Mouse (Mus musculus): ENCODE data around the gene Gm49361. TPM values are rescaled to one million over a fixed set of nuclear protein-coding genes. Genes with fewer than 3 reads are reported as not detected.
A peak's percentile ranks its signal among the peaks of the same experiment; 100 is the strongest.

Gm49361 gene
- polyA plus RNA-seq, 1 experiment from 2014 or later, result not detected

DNA sequence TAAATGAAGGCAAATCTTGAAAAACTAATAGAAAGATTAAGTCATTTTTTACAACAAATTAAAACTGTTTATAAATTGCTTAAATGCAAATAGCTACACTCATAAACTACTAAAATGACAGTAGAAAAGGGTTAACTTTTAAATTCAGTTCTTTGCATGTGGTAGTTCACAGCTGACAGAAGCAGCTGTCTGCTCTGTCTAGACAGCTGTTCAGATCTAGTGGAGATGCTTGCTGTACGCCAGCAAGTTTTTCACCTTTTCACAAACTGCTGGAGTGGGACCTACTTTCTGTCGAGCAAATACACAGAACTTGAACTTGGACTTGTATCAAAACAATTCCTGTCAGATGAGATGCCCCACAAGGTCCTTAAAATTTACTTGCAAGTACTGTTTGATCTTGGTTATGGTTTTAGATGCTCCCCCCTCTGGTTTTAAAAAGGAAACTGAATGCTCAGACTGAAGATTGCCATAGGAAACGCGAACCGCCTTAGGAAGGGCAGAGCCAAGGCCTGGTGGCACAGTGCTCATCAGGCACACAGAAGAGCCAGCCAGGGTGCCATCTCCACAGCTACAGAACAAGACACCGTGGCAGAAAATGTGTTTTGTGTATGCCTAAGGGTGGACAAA lies 129.5 kb downstream of the Gm49361 start:
- no peaks in the 10 kb centered on the region for H3K9me3 ChIP-seq (ENCODE audit: low read length)
- no peak overlapping the region for H3K4me3 ChIP-seq (ENCODE audit: low read length)
- H3K9ac ChIP-seq (replicated peaks; ENCODE audit: low read length), result no peak overlapping the region
- H3K27me3 ChIP-seq (ENCODE audit: insufficient read depth, low read length), result no peaks in the 10 kb centered on the region
- ATAC-seq (ENCODE audit: low FRiP score, low TSS enrichment), result no peak
- H3K27ac ChIP-seq (ENCODE audit: low read length), result no peak overlapping the region
- H3K36me3 ChIP-seq (ENCODE audit: insufficient read depth, low read length), result peaks cover 3% of the 10 kb centered on the region; the same call in 1 of the 2 replicates
- H3K4me1 ChIP-seq (ENCODE audit: insufficient read depth, low read length), result no peaks in the 10 kb centered on the region
- no peak overlapping the region for H3K4me2 ChIP-seq (replicated peaks; ENCODE audit: low read depth, low read length)
- 77% methylated on average over 6 of the region's 6 CpGs for WGBS

DNA sequence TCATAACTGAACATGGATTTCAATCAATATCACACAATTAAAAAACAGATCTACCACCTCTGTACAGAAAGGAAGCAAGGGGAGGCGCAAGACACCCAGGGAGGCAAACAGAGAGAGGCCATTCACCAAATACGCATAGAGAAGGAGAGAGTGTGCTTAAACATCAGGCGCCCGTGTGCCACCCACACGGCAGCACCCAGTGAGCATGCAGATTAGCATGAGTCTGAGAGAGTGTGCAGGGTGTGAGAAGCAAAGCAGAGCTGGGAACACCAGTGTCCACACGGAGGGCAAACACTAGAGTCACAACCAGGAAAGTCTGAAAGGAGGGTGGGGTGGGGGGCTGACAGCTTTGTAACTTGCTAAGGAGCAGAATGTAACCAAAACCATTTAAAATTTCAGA lies 130.1 kb downstream of the Gm49361 start:
- no peaks in the 10 kb centered on the region for H3K4me1 ChIP-seq (ENCODE audit: insufficient read depth, low read length)
- no peaks in the 10 kb centered on the region for H3K27me3 ChIP-seq (ENCODE audit: insufficient read depth, low read length)
- H3K9ac ChIP-seq (replicated peaks; ENCODE audit: low read length), result no peak overlapping the region
- H3K27ac ChIP-seq (ENCODE audit: low read length), result no peak overlapping the region
- no peak for ATAC-seq (ENCODE audit: low FRiP score, low TSS enrichment)
- H3K9me3 ChIP-seq (ENCODE audit: low read length), result no peaks in the 10 kb centered on the region
- 96% methylated on average over 6 of the region's 6 CpGs for WGBS
- peaks cover 3% of the 10 kb centered on the region; the same call in 1 of the 2 replicates for H3K36me3 ChIP-seq (ENCODE audit: insufficient read depth, low read length)
- H3K4me3 ChIP-seq (ENCODE audit: low read length), result no peak overlapping the region
- H3K4me2 ChIP-seq (replicated peaks; ENCODE audit: low read depth, low read length), result no peak overlapping the region

DNA sequence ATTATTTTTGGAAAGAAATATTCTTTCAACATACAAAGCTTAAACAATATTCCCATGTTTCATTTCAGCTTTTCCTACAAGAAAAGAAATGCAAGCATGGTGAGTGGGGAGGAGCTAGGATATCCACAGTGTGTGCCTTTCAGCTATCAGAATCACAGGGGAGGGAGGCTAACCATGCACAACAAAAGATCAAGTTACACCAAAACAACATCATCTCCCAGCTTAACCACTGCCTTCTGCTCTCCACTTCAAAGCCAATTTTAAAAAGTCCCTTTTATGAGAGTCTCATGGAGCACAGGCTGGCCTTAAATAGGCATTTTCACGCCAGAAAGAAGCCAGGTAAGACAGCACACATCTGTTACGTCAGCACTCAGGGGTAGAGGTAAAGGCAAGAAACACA lies 134.9 kb downstream of the Gm49361 start:
- ATAC-seq (ENCODE audit: low FRiP score, low TSS enrichment), result 0 out of 2 replicates have a peak, but pooled peaks have one; percentile 65
- WGBS, result 17% methylated on average over 2 of the region's 2 CpGs
- Histone ChIP-seq H3K9me3 (ENCODE audit: low read length) (no peaks in the 10 kb centered on the region), H3K27me3 (ENCODE audit: insufficient read depth, low read length) (no peaks in the 10 kb centered on the region), H3K36me3 (ENCODE audit: insufficient read depth, low read length) (0 out of 2 replicates have a peak, but pooled peaks cover 3% of the 10 kb centered on the region), H3K27ac (ENCODE audit: low read length) (peak overlapping the region; percentile 48; the same call in 1 of the 2 replicates), H3K9ac (replicated peaks; ENCODE audit: low read length) (no peak overlapping the region), H3K4me2 (replicated peaks; ENCODE audit: low read depth, low read length) (no peak overlapping the region), H3K4me3 (ENCODE audit: low read length) (no peak overlapping the region), H3K4me1 (ENCODE audit: insufficient read depth, low read length) (peaks cover 10% of the 10 kb centered on the region)

DNA sequence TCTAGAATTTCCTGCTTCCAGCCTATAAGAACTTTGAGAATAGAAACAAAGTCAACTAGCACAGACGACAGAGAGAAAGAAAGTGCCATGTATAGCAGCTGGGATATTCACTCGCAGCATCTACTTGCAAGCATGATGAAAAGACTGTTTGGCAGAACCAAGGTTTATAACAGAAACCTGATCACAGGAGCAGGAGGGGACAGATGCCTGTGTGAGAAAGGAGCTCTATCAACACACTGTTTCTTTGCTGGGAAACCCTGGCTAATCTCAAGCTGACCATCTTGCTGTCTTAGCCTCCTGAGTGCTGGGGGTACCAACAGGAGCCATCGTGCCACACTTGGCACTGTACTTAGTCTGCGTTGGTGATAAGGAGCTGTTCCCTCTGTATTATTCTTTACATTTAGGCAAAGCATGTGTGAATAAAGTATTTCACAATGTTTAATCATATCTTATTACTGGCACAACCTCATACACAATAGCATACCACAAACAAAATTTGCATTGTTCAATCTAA lies 136.0 kb downstream of the Gm49361 start:
- Histone ChIP-seq H3K27me3 (ENCODE audit: insufficient read depth, low read length) (no peaks in the 10 kb centered on the region), H3K27ac (ENCODE audit: low read length) (no peak overlapping the region), H3K36me3 (ENCODE audit: insufficient read depth, low read length) (0 out of 2 replicates have a peak, but pooled peaks cover 3% of the 10 kb centered on the region), H3K9ac (replicated peaks; ENCODE audit: low read length) (no peak overlapping the region), H3K4me1 (ENCODE audit: insufficient read depth, low read length) (peaks cover 10% of the 10 kb centered on the region), H3K4me3 (ENCODE audit: low read length) (no peak overlapping the region), H3K9me3 (ENCODE audit: low read length) (no peaks in the 10 kb centered on the region), H3K4me2 (replicated peaks; ENCODE audit: low read depth, low read length) (no peak overlapping the region)
- 71% methylated on average over 4 of the region's 4 CpGs for WGBS
- ATAC-seq (ENCODE audit: low FRiP score, low TSS enrichment), result no peak

DNA sequence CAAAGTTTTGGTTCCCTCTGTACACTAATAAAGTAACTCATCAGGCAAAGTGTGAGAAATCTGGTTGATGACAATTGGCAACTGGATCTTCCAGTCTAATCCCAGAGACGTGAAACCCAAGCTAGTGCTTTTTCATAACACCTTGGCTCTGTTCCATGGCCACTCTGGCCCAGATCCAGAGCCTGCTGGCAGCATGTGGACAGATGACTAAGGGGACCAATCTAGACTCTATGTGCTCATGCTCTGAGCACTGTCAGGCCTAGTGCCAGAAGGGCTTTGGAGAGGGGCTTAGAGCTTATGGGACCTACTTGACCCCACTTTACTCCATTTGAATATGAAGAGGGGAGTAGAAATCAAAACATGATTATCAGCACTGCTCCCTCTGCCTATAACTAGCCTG lies 138.4 kb downstream of the Gm49361 start:
- peaks cover 15% of the 10 kb centered on the region for H3K36me3 ChIP-seq (ENCODE audit: insufficient read depth, low read length)
- H3K27ac ChIP-seq (ENCODE audit: low read length), result no peak overlapping the region
- no peaks in the 10 kb centered on the region for H3K27me3 ChIP-seq (ENCODE audit: insufficient read depth, low read length)
- H3K4me2 ChIP-seq (replicated peaks; ENCODE audit: low read depth, low read length), result no peak overlapping the region
- WGBS, result 9% methylated on average over 1 of the region's 1 CpGs
- H3K4me3 ChIP-seq (ENCODE audit: low read length), result no peak overlapping the region
- peaks cover 10% of the 10 kb centered on the region for H3K4me1 ChIP-seq (ENCODE audit: insufficient read depth, low read length)
- ATAC-seq (ENCODE audit: low FRiP score, low TSS enrichment), result peak; percentile 61; the same call in 1 of the 2 replicates
- no peak overlapping the region for H3K9ac ChIP-seq (replicated peaks; ENCODE audit: low read length)
- no peaks in the 10 kb centered on the region for H3K9me3 ChIP-seq (ENCODE audit: low read length)

DNA sequence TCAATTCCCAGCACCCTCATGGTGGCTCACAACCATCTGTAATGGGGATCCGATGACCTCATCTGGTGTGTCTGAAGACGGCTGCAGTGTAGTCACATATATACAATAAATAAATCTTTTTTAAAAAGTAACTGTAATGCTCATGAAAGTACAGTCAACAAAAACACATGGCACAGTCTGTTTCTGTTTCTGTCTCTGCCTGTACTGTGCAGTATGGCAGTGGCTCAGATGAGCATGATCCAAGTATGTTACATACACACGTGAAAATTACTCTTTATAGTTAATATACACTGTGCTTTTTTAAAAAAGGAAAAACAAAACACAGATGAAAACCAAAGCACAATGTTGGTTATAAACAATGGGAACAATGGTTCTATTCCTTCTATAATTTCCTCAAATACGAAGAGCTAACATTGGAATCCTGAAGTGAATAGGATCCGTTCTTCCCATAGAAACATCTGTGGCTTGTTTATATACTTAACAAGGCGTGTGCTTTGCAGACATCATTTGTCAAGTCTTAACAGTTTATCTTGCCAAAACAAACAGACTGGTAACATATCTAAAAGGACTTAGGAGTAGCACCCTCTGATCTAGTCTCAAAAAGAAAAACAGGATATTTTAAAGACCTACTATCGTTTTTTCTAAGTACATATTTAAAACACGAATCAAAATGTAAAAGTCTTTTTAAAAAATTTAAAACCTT lies 139.1 kb downstream of the Gm49361 start:
- no peak overlapping the region for H3K27ac ChIP-seq (ENCODE audit: low read length)
- no peak for ATAC-seq (ENCODE audit: low FRiP score, low TSS enrichment)
- 53% methylated on average over 8 of the region's 8 CpGs for WGBS

DNA sequence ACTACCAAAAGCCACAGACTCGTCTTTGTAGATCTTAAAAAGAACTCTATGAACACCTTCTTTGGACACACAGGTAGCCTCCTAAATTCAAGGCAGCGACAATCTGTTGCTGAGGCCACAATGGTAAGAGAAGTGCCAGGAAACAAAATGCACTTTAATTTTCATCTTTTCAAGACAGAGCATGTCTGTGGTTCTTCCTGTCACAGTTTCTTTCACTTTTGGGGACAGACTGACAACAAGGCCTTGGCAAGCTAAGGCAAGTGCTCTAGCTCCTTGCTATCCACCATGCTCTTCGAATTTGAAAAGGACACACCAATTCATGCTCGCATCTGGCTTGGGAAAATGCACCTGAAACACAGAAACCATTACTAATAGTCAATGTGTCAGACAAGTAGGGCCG lies 152.6 kb downstream of the Gm49361 start:
- Histone ChIP-seq H3K4me1 (ENCODE audit: insufficient read depth, low read length) (no peaks in the 10 kb centered on the region), H3K36me3 (ENCODE audit: insufficient read depth, low read length) (peaks cover 61% of the 10 kb centered on the region), H3K27me3 (ENCODE audit: insufficient read depth, low read length) (no peaks in the 10 kb centered on the region), H3K9me3 (ENCODE audit: low read length) (no peaks in the 10 kb centered on the region), H3K27ac (ENCODE audit: low read length) (no peak overlapping the region), H3K4me2 (replicated peaks; ENCODE audit: low read depth, low read length) (no peak overlapping the region), H3K4me3 (ENCODE audit: low read length) (no peak overlapping the region), H3K9ac (replicated peaks; ENCODE audit: low read length) (no peak overlapping the region)
- no peak for ATAC-seq (ENCODE audit: low FRiP score, low TSS enrichment)
- 92% methylated on average over 5 of the region's 5 CpGs for WGBS

More for the DNA sequence above, 139.1 kb downstream of the Gm49361 start:
- H3K4me3 ChIP-seq (ENCODE audit: low read length), result no peak overlapping the region
- H3K27me3 ChIP-seq (ENCODE audit: insufficient read depth, low read length), result no peaks in the 10 kb centered on the region
- no peaks in the 10 kb centered on the region for H3K9me3 ChIP-seq (ENCODE audit: low read length)
- H3K4me1 ChIP-seq (ENCODE audit: insufficient read depth, low read length), result peaks cover 10% of the 10 kb centered on the region
- no peak overlapping the region for H3K4me2 ChIP-seq (replicated peaks; ENCODE audit: low read depth, low read length)
- H3K9ac ChIP-seq (replicated peaks; ENCODE audit: low read length), result no peak overlapping the region
- H3K36me3 ChIP-seq (ENCODE audit: insufficient read depth, low read length), result peaks cover 15% of the 10 kb centered on the region

Other genes with a start within 250 kb of the Gm49361 start
- 1.0 and 2.1 TPM in 2 replicates for gene Il17d, start 221.3 kb downstream of the Gm49361 start, polyA plus RNA-seq (2015; fragmentation: Nextera tagmentation; extraction: Ambion mirVana)
- 81.1 and 88.1 TPM in 2 replicates for gene Eef1akmt1, start 174.5 kb downstream of the Gm49361 start, polyA plus RNA-seq (2015; fragmentation: Nextera tagmentation; extraction: Ambion mirVana)
- 19.8 and 24.3 TPM in 2 replicates for gene Xpo4, start 80.7 kb downstream of the Gm49361 start, polyA plus RNA-seq (2015; fragmentation: Nextera tagmentation; extraction: Ambion mirVana)
- 25.9 and 27.7 TPM in 2 replicates for gene Lats2, start 12.3 kb upstream of the Gm49361 start, polyA plus RNA-seq (2015; fragmentation: Nextera tagmentation; extraction: Ambion mirVana)
- 23.0 and 25.4 TPM in 2 replicates for gene Sap18, start 52.1 kb upstream of the Gm49361 start, polyA plus RNA-seq (2015; fragmentation: Nextera tagmentation; extraction: Ambion mirVana)
- 40.5 and 42.1 TPM in 2 replicates for gene Ska3, start 80.1 kb upstream of the Gm49361 start, polyA plus RNA-seq (2015; fragmentation: Nextera tagmentation; extraction: Ambion mirVana)
- 160 and 161 TPM in 2 replicates for gene Mrpl57, start 80.1 kb upstream of the Gm49361 start, polyA plus RNA-seq (2015; fragmentation: Nextera tagmentation; extraction: Ambion mirVana)
- gene Zdhhc20, start 144.2 kb upstream of the Gm49361 start, polyA plus RNA-seq (2015; fragmentation: Nextera tagmentation; extraction: Ambion mirVana), result 64.9 and 67.9 TPM in 2 replicates

Measured in kidney, embryonic 16.5 days (tissue).